Mouse (Mus musculus): ENCODE results near the gene Abca8b. TPM values are rescaled to one million over a fixed set of nuclear protein-coding genes. Genes with fewer than 3 reads are reported as not detected.
"Not testable (repeated sequence)": the region's sequence is repeated elsewhere in the genome, so short reads cannot be mapped to it uniquely, and the experiment has no call there.

Gene Abca8b
- total and polyA plus RNA-seq, 2 experiments = 12.2 to 35.7 TPM

DNA sequence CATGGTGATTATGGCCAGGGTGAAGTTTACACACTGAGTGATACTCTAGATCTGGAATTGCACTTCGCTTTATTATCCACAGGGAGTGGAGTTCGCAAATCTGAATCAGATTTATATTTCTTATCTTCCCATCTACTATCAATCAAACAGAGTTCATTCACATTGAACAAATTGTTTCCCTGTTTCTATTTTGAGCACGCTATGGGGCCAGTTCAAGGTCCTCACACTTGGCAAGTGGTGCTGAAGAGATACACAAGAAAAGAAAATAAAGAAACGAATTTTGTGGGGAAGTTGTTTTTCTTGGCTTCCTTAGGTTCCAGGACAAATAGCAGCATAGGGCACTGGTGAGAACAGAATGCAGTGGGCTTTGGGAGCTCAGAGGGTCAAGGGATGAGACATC is 25.1 kb downstream of the Abca8b start:
- H3K27me3 ChIP-seq (ENCODE audit: control insufficient read depth, insufficient read depth, low read length) = no peaks in the 10 kb centered on the region
- no peak overlapping the region for H3K4me3 ChIP-seq (ENCODE audit: insufficient read depth, low read depth, low read length)
- no peaks in the 10 kb centered on the region for H3K79me2 ChIP-seq (ENCODE audit: control insufficient read depth, insufficient read depth, low read length)
- 26% methylated on average over 4 of the region's 4 CpGs for whole genome bisulfite sequencing
- TF ChIP-seq POLR2A (IDR thresholded peaks at IDR 0.05; ENCODE audit: extremely low read depth, insufficient read depth, low read length) (no peak), CTCF (IDR thresholded peaks at IDR 0.05; ENCODE audit: low read depth, low read length) (no peak)
- H3K9ac ChIP-seq (ENCODE audit: low read depth, low read length) = no peak overlapping the region
- peak; percentile 73 for DNase-seq (ENCODE audit: extremely low read depth, low read depth, low spot score)
- peaks cover 4% of the 10 kb centered on the region for H3K4me1 ChIP-seq (ENCODE audit: control insufficient read depth, insufficient read depth, low read length)
- peaks cover 45% of the 10 kb centered on the region for H3K36me3 ChIP-seq (ENCODE audit: control insufficient read depth, insufficient read depth, low read length)
- H3K27ac ChIP-seq (replicated peaks; ENCODE audit: insufficient read depth, low read depth, low read length) = peak overlapping the region; percentile 16; the same call in 1 of the 2 replicates

DNA sequence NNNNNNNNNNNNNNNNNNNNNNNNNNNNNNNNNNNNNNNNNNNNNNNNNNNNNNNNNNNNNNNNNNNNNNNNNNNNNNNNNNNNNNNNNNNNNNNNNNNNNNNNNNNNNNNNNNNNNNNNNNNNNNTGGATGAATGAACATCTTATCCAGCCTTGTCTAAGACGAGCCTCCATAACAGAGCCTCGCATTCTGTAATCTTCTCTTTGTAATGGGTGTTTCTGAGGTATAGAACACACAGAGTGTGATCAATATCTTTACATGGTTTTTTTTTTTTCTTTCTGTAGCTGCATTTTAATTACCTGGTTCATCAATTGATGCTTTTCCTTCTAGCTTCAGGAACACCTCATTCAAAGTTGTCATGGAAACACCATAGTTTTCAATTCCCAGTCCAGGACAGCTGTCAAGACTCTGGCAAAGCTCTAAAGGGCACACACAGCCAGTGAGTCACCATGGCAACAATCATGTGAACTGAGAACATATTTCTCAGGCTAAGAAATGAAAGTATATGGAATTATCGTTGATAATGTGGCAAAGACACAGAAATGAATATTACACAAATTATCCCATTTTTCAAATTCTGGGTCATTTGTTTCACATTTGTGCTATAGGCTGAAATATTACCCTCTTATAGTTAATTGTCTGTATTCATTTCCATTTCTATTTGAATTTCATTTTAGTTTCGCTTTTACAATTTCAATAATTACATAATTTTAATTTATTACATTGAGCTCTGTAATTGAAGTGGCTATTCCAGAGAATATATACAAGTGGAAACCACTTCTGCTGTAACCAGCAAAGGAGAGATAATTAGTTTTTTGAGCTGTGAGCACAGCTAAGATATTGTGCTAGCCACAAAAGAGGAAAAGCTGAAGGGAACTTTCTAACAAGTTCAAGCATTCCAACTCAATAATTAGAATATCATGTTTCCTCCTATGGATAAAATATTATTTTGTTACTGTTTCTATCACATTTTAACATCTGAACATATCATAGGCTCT is 33.9 kb downstream of the Abca8b start:
- H3K9ac ChIP-seq (ENCODE audit: low read depth, low read length) = no peak overlapping the region
- no peaks in the 10 kb centered on the region for H3K79me2 ChIP-seq (ENCODE audit: control insufficient read depth, insufficient read depth, low read length)
- no peaks in the 10 kb centered on the region for H3K4me1 ChIP-seq (ENCODE audit: control insufficient read depth, insufficient read depth, low read length)
- no peak for DNase-seq (ENCODE audit: extremely low read depth, low read depth, low spot score)
- TF ChIP-seq CTCF (IDR thresholded peaks at IDR 0.05; ENCODE audit: low read depth, low read length) (no peak), POLR2A (IDR thresholded peaks at IDR 0.05; ENCODE audit: extremely low read depth, insufficient read depth, low read length) (no peak)
- no peaks in the 10 kb centered on the region for H3K27me3 ChIP-seq (ENCODE audit: control insufficient read depth, insufficient read depth, low read length)
- peaks cover 41% of the 10 kb centered on the region for H3K36me3 ChIP-seq (ENCODE audit: control insufficient read depth, insufficient read depth, low read length)
- no peak overlapping the region for H3K4me3 ChIP-seq (ENCODE audit: insufficient read depth, low read depth, low read length)
- no peak overlapping the region for H3K27ac ChIP-seq (replicated peaks; ENCODE audit: insufficient read depth, low read depth, low read length)
- 94% methylated on average over 4 of the region's 4 CpGs for WGBS

- H3K36me3 ChIP-seq (ENCODE audit: control insufficient read depth, insufficient read depth, low read length) = peaks cover 65% of the 10 kb centered on the region
- 42% methylated on average over 1 of the region's 1 CpGs for WGBS
- no peaks in the 10 kb centered on the region for H3K4me1 ChIP-seq (ENCODE audit: control insufficient read depth, insufficient read depth, low read length)
- H3K27me3 ChIP-seq (ENCODE audit: control insufficient read depth, insufficient read depth, low read length) = no peaks in the 10 kb centered on the region
- no peak overlapping the region for H3K4me3 ChIP-seq (ENCODE audit: insufficient read depth, low read depth, low read length)
- TF ChIP-seq POLR2A (IDR thresholded peaks at IDR 0.05; ENCODE audit: extremely low read depth, insufficient read depth, low read length) (no peak), CTCF (IDR thresholded peaks at IDR 0.05; ENCODE audit: low read depth, low read length) (0 out of 2 replicates have a peak, but pooled peaks have one; percentile 15)
- no peak overlapping the region for H3K9ac ChIP-seq (ENCODE audit: low read depth, low read length)
- no peak overlapping the region for H3K27ac ChIP-seq (replicated peaks; ENCODE audit: insufficient read depth, low read depth, low read length)
- no peaks in the 10 kb centered on the region; the same call in 1 of the 2 replicates for H3K79me2 ChIP-seq (ENCODE audit: control insufficient read depth, insufficient read depth, low read length)
- DNase-seq (ENCODE audit: extremely low read depth, low read depth, low spot score) = peak; percentile 33
These were observed 40.5 kb downstream of the Abca8b start for GRCm38 (mm10) chr11:109955185-109955584.

GRCm38 (mm10) chr11:109936915-109937314 is 58.7 kb downstream of the Abca8b start:
- Histone ChIP-seq H3K36me3 (ENCODE audit: control insufficient read depth, insufficient read depth, low read length) (peaks cover 61% of the 10 kb centered on the region), H3K27me3 (ENCODE audit: control insufficient read depth, insufficient read depth, low read length) (no peaks in the 10 kb centered on the region), H3K4me3 (ENCODE audit: insufficient read depth, low read depth, low read length) (no peak overlapping the region), H3K79me2 (ENCODE audit: control insufficient read depth, insufficient read depth, low read length) (no peaks in the 10 kb centered on the region), H3K27ac (replicated peaks; ENCODE audit: insufficient read depth, low read depth, low read length) (no peak overlapping the region), H3K9ac (ENCODE audit: low read depth, low read length) (no peak overlapping the region), H3K4me1 (ENCODE audit: control insufficient read depth, insufficient read depth, low read length) (no peaks in the 10 kb centered on the region)
- WGBS = 89% methylated on average over 5 of the region's 5 CpGs
- DNase-seq (ENCODE audit: extremely low read depth, low read depth, low spot score) = no peak
- TF ChIP-seq CTCF (IDR thresholded peaks at IDR 0.05; ENCODE audit: low read depth, low read length) (no peak), POLR2A (IDR thresholded peaks at IDR 0.05; ENCODE audit: extremely low read depth, insufficient read depth, low read length) (no peak)

DNA sequence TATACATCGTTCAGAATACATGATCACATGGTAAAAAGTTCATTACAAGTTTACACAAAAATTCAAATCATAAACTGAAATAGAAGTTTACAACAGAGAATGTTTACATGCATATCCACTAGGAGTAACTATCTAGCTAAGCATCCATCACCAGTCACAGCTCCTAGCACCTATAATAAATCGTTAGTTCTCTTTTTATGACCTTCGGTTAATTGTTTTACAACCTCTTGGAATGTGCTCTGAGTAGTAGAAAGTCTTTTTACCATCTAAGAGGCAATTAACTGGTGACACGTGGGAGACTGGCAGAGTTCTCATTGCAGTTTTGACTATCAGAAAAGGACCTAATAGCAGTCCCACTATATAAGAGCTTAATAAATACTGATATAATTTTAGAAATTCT is 62.4 kb downstream of the Abca8b start:
- peaks cover 40% of the 10 kb centered on the region for H3K36me3 ChIP-seq (ENCODE audit: control insufficient read depth, insufficient read depth, low read length)
- not testable (repeated sequence) for H3K27ac ChIP-seq (replicated peaks; ENCODE audit: insufficient read depth, low read depth, low read length); H3K27me3 ChIP-seq (ENCODE audit: control insufficient read depth, insufficient read depth, low read length); H3K79me2 ChIP-seq (ENCODE audit: control insufficient read depth, insufficient read depth, low read length); H3K4me3 ChIP-seq (ENCODE audit: insufficient read depth, low read depth, low read length); DNase-seq (ENCODE audit: extremely low read depth, low read depth, low spot score); H3K9ac ChIP-seq (ENCODE audit: low read depth, low read length); H3K4me1 ChIP-seq (ENCODE audit: control insufficient read depth, insufficient read depth, low read length)
- WGBS = 81% methylated on average over 4 of the region's 4 CpGs

DNA sequence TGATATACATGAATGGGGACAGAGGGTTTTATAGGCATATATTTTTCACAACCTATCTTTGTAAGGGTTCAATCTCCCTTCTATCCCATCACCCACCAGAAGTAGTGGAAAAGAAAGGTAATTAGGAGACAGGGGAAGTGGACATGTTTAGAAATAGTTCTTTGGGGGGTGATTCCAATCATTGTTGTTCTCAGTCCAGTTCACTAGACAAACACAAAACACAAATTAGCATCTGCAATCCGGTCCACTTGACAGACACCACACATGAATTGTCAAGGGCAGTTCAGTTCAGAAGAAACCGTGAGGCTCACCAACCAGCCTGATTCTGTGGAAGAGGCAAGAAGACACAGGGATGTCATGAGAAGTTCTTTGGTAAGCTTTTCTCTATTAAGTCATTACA is 67.2 kb downstream of the Abca8b start:
- TF ChIP-seq CTCF (IDR thresholded peaks at IDR 0.05; ENCODE audit: low read depth, low read length) = no peak
- no peak for TF ChIP-seq POLR2A (IDR thresholded peaks at IDR 0.05; ENCODE audit: extremely low read depth, insufficient read depth, low read length)
- 90% methylated on average over 2 of the region's 2 CpGs for WGBS

More for the DNA sequence above, 67.2 kb downstream of the Abca8b start:
- DNase-seq (ENCODE audit: extremely low read depth, low read depth, low spot score) = no peak
- Histone ChIP-seq H3K9ac (ENCODE audit: low read depth, low read length) (no peak overlapping the region), H3K79me2 (ENCODE audit: control insufficient read depth, insufficient read depth, low read length) (no peaks in the 10 kb centered on the region), H3K27ac (replicated peaks; ENCODE audit: insufficient read depth, low read depth, low read length) (no peak overlapping the region), H3K36me3 (ENCODE audit: control insufficient read depth, insufficient read depth, low read length) (peaks cover 4% of the 10 kb centered on the region; the same call in 1 of the 2 replicates), H3K4me3 (ENCODE audit: insufficient read depth, low read depth, low read length) (no peak overlapping the region), H3K27me3 (ENCODE audit: control insufficient read depth, insufficient read depth, low read length) (no peaks in the 10 kb centered on the region), H3K4me1 (ENCODE audit: control insufficient read depth, insufficient read depth, low read length) (peaks cover 11% of the 10 kb centered on the region)

Measured in liver, adult 2 months (tissue).